In genomic region chr3:94371637-94372036, GRCm38 (mm10) we compare ENCODE assay signal across 7 mouse cellular contexts. TPM values are rescaled to one million over a fixed set of nuclear protein-coding genes. Genes with fewer than 3 reads are reported as not detected.
DNase-seq lines count a peak whose midpoint lies in the region; ATAC-seq and TF ChIP-seq lines count a peak whose summit lies in the region.

No protein-coding gene starts in this region.

- no peak overlapping the region for H3K27ac ChIP-seq in embryonic facial prominence, embryonic 11.5 days (replicated peaks; ENCODE audit: low read depth, low read length)
- 0 out of 2 replicates have a peak overlapping the region, but pooled peaks have one; percentile 5 for H3K27ac ChIP-seq in heart, embryonic 10.5 days
- H3K27ac ChIP-seq in liver, embryonic 14.5 days: no peak overlapping the region

- no peak for TF ChIP-seq EP300 in liver, embryonic 14.5 days (IDR thresholded peaks at IDR 0.05; ENCODE audit: low read depth)

- no peak overlapping the region for H3K4me2 ChIP-seq in embryonic facial prominence, embryonic 11.5 days (ENCODE audit: low read depth, low read length)
- no peak overlapping the region for H3K4me2 ChIP-seq in liver, embryonic 14.5 days (ENCODE audit: low read depth)

- 6% methylated on average over 11 of the region's 11 CpGs for WGBS in embryonic facial prominence, embryonic 11.5 days
- 3% methylated on average over 11 of the region's 11 CpGs for WGBS in heart, embryonic 10.5 days
- 14% methylated on average over 11 of the region's 11 CpGs for WGBS in liver, embryonic 14.5 days (ENCODE audit: insufficient replicate concordance)

- no peaks in the 10 kb centered on the region; the same call in 1 of the 2 replicates for H3K27me3 ChIP-seq in embryonic facial prominence, embryonic 11.5 days (ENCODE audit: control insufficient read depth, insufficient read depth, low read length)
- peaks cover 61% of the 10 kb centered on the region for H3K27me3 ChIP-seq in heart, embryonic 10.5 days (ENCODE audit: insufficient read depth, poor library complexity, severe bottlenecking)
- H3K27me3 ChIP-seq in liver, embryonic 14.5 days (ENCODE audit: control insufficient read depth, insufficient read depth, low read length): no peaks in the 10 kb centered on the region

- peak; percentile 94 for DNase-seq in adrenal gland, postnatal 25 days
- peak; percentile 18 for DNase-seq in embryonic facial prominence, embryonic 11.5 days (ENCODE audit: low spot score)
- DNase-seq in heart, embryonic 10.5 days (ENCODE audit: low spot score): no peak
- peak; percentile 97 for DNase-seq in kidney, adult 9 months
- DNase-seq in liver, embryonic 14.5 days (ENCODE audit: low read depth in 3 of 3, low spot score in 3 of 3): peak; percentile 17 to 39 (median 23)
- DNase-seq in ovary, postnatal 10 days (ENCODE audit: low spot score): peak; percentile 50
- no peak for DNase-seq in yolk sac, embryonic 10.5 days (ENCODE audit: low spot score)

- H3K4me1 ChIP-seq in embryonic facial prominence, embryonic 11.5 days (ENCODE audit: control insufficient read depth, insufficient read depth, low read length): peaks cover 6% of the 10 kb centered on the region; the same call in 1 of the 2 replicates
- peaks cover 27% of the 10 kb centered on the region for H3K4me1 ChIP-seq in heart, embryonic 10.5 days
- no peaks in the 10 kb centered on the region; a peak in 1 of 4 replicates for H3K4me1 ChIP-seq in liver, embryonic 14.5 days (replicated peaks; ENCODE audit: control insufficient read depth in 2 of 2, insufficient read depth in 2 of 2, low read length in 1 of 2)

- no peak for TF ChIP-seq CTCF in liver, embryonic 14.5 days (IDR thresholded peaks at IDR 0.05; ENCODE audit: low read depth)

- no peak overlapping the region for H3K9ac ChIP-seq in embryonic facial prominence, embryonic 11.5 days (replicated peaks; ENCODE audit: low read length)
- no peak overlapping the region for H3K9ac ChIP-seq in liver, embryonic 14.5 days (replicated peaks)

- no peak overlapping the region for H3K4me3 ChIP-seq in embryonic facial prominence, embryonic 11.5 days (ENCODE audit: low read depth, low read length)
- peak overlapping the region; percentile 41 for H3K4me3 ChIP-seq in heart, embryonic 10.5 days
- H3K4me3 ChIP-seq in liver, embryonic 14.5 days (ENCODE audit: insufficient read depth in 1 of 2, low read depth in 2 of 2, low read length in 2 of 2): no peak overlapping the region

- H3K36me3 ChIP-seq in embryonic facial prominence, embryonic 11.5 days (replicated peaks; ENCODE audit: control insufficient read depth, insufficient read depth, low read depth, low read length): no peaks in the 10 kb centered on the region
- no peaks in the 10 kb centered on the region for H3K36me3 ChIP-seq in heart, embryonic 10.5 days
- no peaks in the 10 kb centered on the region for H3K36me3 ChIP-seq in liver, embryonic 14.5 days (replicated peaks; ENCODE audit: control insufficient read depth, insufficient read depth, low read depth)

- no peaks in the 10 kb centered on the region for H3K9me3 ChIP-seq in embryonic facial prominence, embryonic 11.5 days (replicated peaks; ENCODE audit: control insufficient read depth, low read length)
- no peaks in the 10 kb centered on the region for H3K9me3 ChIP-seq in heart, embryonic 10.5 days
- H3K9me3 ChIP-seq in liver, embryonic 14.5 days (ENCODE audit: control insufficient read depth, low read length): no peaks in the 10 kb centered on the region

- no peak for ATAC-seq in embryonic facial prominence, embryonic 11.5 days (replicated peaks; ENCODE audit: insufficient number of reproducible peaks, low FRiP score, low TSS enrichment, low read depth)
- ATAC-seq in liver, embryonic 14.5 days (ENCODE audit: insufficient read depth): peak; percentile 57

RNA-seq across cellular contexts. Expression of gene Rorc, which starts 1.0 kb away (rescaled TPM):
- 13.9 and 19.0 TPM in 2 replicates for total RNA-seq in adrenal gland, postnatal 25 days (2021)
- polyA plus RNA-seq in embryonic facial prominence, embryonic 11.5 days (2014; fragmentation: Nextera tagmentation; extraction: Ambion mirVana): 0.22 and 0.38 TPM in 2 replicates
- 0.26 and 0.36 TPM in 2 replicates for polyA plus RNA-seq in heart, embryonic 10.5 days (2016; fragmentation: Nextera tagmentation; extraction: Ambion mirVana)
- polyA plus RNA-seq in liver, embryonic 14.5 days (2012; rRNA removed): 0.75 and 0.78 TPM in 2 replicates
- polyA plus RNA-seq in liver, embryonic 14.5 days (2014; fragmentation: Nextera tagmentation; extraction: Ambion mirVana): 0.77 and 0.88 TPM in 2 replicates

RNA-seq across cellular contexts. Expression of gene C2cd4d, which starts 9.4 kb away (rescaled TPM):
- total RNA-seq in adrenal gland, postnatal 25 days (2021): 0.49 TPM in 1 of 2 replicates, not detected in the other
- 0.88 and 0.89 TPM in 2 replicates for polyA plus RNA-seq in embryonic facial prominence, embryonic 11.5 days (2014; fragmentation: Nextera tagmentation; extraction: Ambion mirVana)
- polyA plus RNA-seq in heart, embryonic 10.5 days (2016; fragmentation: Nextera tagmentation; extraction: Ambion mirVana): 0.15 and 0.29 TPM in 2 replicates
- polyA plus RNA-seq in liver, embryonic 14.5 days (2012; rRNA removed): 0.04 and 0.05 TPM in 2 replicates
- 0.14 and 0.23 TPM in 2 replicates for polyA plus RNA-seq in liver, embryonic 14.5 days (2014; fragmentation: Nextera tagmentation; extraction: Ambion mirVana)

RNA-seq across cellular contexts. Expression of gene Lingo4, which starts 26.7 kb away (rescaled TPM):
- total RNA-seq in adrenal gland, postnatal 25 days (2021): 0.76 and 0.90 TPM in 2 replicates
- polyA plus RNA-seq in embryonic facial prominence, embryonic 11.5 days (2014; fragmentation: Nextera tagmentation; extraction: Ambion mirVana): 0.06 and 0.13 TPM in 2 replicates
- not detected in 2 replicates for polyA plus RNA-seq in heart, embryonic 10.5 days (2016; fragmentation: Nextera tagmentation; extraction: Ambion mirVana)
- 0.01 TPM in 2 replicates for polyA plus RNA-seq in liver, embryonic 14.5 days (2012; rRNA removed)
- 0.04 TPM in 1 of 2 replicates, not detected in the other for polyA plus RNA-seq in liver, embryonic 14.5 days (2014; fragmentation: Nextera tagmentation; extraction: Ambion mirVana)

RNA-seq across cellular contexts. Expression of gene Them5, which starts 29.7 kb away (rescaled TPM):
- not detected in 2 replicates for total RNA-seq in adrenal gland, postnatal 25 days (2021)
- 0.50 TPM in 1 of 2 replicates, not detected in the other for polyA plus RNA-seq in embryonic facial prominence, embryonic 11.5 days (2014; fragmentation: Nextera tagmentation; extraction: Ambion mirVana)
- not detected in 2 replicates for polyA plus RNA-seq in heart, embryonic 10.5 days (2016; fragmentation: Nextera tagmentation; extraction: Ambion mirVana)
- not detected in 2 replicates for polyA plus RNA-seq in liver, embryonic 14.5 days (2012; rRNA removed)
- polyA plus RNA-seq in liver, embryonic 14.5 days (2014; fragmentation: Nextera tagmentation; extraction: Ambion mirVana): not detected in 2 replicates

RNA-seq across cellular contexts. Expression of gene Tdrkh, which starts 41.4 kb away (rescaled TPM):
- total RNA-seq in adrenal gland, postnatal 25 days (2021): 8.2 and 10.6 TPM in 2 replicates
- polyA plus RNA-seq in embryonic facial prominence, embryonic 11.5 days (2014; fragmentation: Nextera tagmentation; extraction: Ambion mirVana): 16.1 and 19.8 TPM in 2 replicates
- 9.3 and 11.1 TPM in 2 replicates for polyA plus RNA-seq in heart, embryonic 10.5 days (2016; fragmentation: Nextera tagmentation; extraction: Ambion mirVana)
- 1.0 and 3.0 TPM in 2 replicates for polyA plus RNA-seq in liver, embryonic 14.5 days (2012; rRNA removed)
- polyA plus RNA-seq in liver, embryonic 14.5 days (2014; fragmentation: Nextera tagmentation; extraction: Ambion mirVana): 8.6 and 9.0 TPM in 2 replicates

Comparison
In these comparisons a context has a peak if more than half of its experiments do, and no peak if none do; other contexts are left out.
1. DNase-seq: peak in adrenal gland, postnatal 25 days (single experiment), embryonic facial prominence, embryonic 11.5 days (single experiment), kidney, adult 9 months (single experiment), liver, embryonic 14.5 days (3 of 3) and ovary, postnatal 10 days (single experiment); none in heart, embryonic 10.5 days (single experiment) and yolk sac, embryonic 10.5 days (single experiment).